Mouse (Mus musculus) adrenal gland, adult 18-20 months (tissue): Measurements from ENCODE around the gene Pold1. TPM values are rescaled to one million over a fixed set of nuclear protein-coding genes. Genes with fewer than 3 reads are reported as not detected.
A peak's percentile ranks its signal among the peaks of the same experiment; 100 is the strongest.

Experiments used
- DNase-seq, 2 experiments: peaks; one replicate each; pipeline ENCODE4 v3.0.0; 2021 to 2022; ENCODE audit warnings: low spot score in 2 of 2
- long read RNA-seq, 2 experiments: library from polyadenylated mRNA; stranded (forward); transcript quantifications; one replicate each; pipeline ENCODE4 v2.0.0; 2021
- total RNA-seq, 2 experiments: library from RNA; stranded (reverse); gene quantifications; 1 replicate in 1 of 2; 2 replicates in 1 of 2; pipeline ENCODE4 v1.2.3; 2021

Pold1 gene
- total RNA-seq, result 1 to 10 TPM; 8.3 to 9.4 TPM
- long read RNA-seq, experiment 1, transcript Pold1-201 (27 exons, 3,454 nt), result major isoform, 11 of 12 reads
- long read RNA-seq, experiment 1, partial matches to known transcripts, result 1 of 12 reads
- long read RNA-seq, experiment 1, other reads (novel, unspliced or antisense), result 0 of 12 reads
- long read RNA-seq, experiment 2, transcript Pold1-201 (27 exons, 3,454 nt), result major isoform, 10 of 16 reads
- long read RNA-seq, experiment 2, partial matches to known transcripts, result 4 of 16 reads
- long read RNA-seq, experiment 2, other reads (novel, unspliced or antisense), result 1 of 16 reads

DNA sequence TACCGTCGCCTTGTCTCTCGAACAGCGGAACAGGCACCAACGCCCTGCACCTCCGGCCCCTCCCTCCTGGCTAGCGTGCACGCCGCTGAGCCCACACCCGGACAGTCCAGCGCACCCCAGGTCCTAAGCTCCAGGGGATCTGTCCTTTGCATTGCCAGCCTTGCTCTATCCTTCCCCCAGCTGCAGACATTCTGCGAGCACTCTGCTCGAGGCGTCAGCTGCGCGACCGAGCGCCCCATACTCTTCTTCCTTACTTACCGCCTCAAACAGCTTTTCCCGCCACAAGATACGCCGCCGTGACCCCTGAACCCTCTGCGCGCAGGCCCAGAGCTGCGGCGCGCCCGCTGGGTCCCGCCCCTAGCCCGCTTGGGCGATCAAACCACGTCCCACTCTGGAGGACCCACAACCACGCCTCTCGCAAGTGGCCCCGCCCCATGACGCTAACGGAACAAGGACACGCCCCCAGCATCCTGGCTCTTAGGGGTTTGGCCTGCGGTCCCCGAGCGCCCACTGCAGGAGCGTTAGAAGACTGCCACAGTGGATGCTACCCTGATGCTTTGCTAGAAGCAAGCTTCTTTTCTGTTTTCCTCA, at the start of gene Pold1:
Pold1 (minus strand) TSS at position 353 of the 591 bp plus-strand sequence.
- DNase-seq, result peak; percentile 99

- DNase-seq, result no peak
These were observed 49.7 kb upstream of the Pold1 start for GRCm38 (mm10) chr7:44598336-44598735.

DNA sequence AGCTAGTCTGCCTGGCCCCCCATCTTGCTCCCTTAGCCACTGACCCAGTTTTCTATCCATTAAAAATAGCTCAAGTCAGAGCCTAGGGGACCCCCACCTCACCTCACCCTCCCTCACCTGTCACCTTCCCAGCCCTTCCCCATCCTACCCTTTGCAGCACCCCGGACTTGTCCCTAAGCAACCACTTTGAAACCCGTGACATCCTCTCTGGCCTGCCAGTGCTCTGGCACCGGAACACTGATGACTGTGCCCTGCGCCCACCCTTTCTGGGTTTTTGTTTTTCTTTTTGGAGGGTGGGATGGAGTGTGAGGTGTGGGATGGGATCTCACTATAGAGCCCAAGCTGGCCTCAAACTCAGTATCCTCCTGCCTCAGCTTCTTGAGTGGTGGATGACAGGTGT, 49.0 kb upstream of the Pold1 start:
- DNase-seq, result no peak

DNA sequence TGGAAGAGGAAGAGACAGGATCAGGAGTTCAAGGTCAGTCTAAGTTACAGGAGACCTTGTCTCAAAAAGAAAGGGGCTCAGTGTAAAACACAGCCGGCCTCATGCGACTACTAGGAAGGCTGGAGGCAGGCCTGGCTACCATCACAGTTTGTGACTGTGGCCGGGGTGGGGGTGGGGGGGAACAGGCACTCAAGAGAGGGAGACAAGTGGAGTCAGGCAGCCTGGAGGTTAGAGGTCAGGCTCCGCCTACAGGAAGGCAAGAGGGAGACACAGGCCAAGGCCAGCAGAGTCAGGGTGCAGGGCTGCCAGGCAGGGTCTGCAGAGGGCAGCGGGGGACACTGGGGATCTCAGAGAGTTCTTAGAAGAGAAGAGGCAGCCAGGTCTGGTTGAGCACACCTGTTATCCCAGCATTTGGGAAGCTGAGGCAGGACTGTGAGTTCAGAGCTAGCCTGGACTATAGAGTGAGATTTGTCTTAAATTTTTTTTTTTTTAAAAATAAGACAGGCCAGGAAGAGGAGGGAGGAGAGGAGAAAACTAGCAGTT, 48.4 kb upstream of the Pold1 start:
- DNase-seq, result no peak

DNA sequence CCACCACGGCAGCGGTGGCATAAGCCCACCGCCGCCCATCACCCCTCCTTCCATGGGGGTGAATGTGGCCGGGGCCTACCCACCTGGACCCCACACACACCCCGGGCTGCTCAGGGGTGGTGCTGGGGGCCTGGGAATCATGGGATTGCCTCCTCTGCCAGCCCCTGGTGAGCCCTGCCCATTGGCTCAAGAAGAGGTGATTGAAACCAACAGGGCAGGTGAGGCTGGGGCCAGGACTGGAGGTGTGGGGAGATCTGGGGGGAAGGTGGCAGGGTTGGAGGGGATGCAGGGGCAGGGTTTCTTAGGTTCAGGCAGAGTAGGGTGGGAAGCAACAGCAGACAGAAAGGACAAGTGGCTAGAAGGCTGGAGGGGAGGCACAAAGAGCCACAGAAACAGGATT, 47.4 kb upstream of the Pold1 start:
- no peak for DNase-seq

DNA sequence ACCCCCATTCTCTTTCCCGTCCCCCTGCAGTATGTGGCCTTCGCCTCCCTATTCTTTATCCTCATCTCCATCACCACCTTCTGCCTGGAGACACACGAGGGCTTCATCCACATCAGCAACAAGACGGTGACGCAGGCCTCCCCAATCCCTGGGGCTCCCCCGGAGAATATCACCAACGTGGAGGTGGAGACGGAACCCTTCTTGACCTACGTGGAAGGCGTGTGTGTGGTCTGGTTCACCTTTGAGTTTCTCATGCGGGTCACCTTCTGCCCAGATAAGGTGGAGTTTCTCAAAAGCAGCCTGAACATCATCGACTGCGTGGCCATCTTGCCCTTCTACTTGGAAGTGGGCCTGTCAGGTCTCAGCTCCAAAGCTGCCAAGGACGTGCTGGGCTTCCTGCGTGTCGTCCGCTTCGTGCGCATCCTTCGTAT, 46.5 kb upstream of the Pold1 start:
- no peak for DNase-seq

GRCm38 (mm10) chr7:44594291-44594690, 45.6 kb upstream of the Pold1 start:
- no peak for DNase-seq

- peak; percentile 77 to 85 for DNase-seq
These were observed 45.1 kb upstream of the Pold1 start for GRCm38 (mm10) chr7:44593775-44594174.

GRCm38 (mm10) chr7:44593051-44593450, 44.4 kb upstream of the Pold1 start:
- DNase-seq, result no peak

- DNase-seq, result no peak
These were observed 42.9 kb upstream of the Pold1 start for GRCm38 (mm10) chr7:44591348-44592116.

DNA sequence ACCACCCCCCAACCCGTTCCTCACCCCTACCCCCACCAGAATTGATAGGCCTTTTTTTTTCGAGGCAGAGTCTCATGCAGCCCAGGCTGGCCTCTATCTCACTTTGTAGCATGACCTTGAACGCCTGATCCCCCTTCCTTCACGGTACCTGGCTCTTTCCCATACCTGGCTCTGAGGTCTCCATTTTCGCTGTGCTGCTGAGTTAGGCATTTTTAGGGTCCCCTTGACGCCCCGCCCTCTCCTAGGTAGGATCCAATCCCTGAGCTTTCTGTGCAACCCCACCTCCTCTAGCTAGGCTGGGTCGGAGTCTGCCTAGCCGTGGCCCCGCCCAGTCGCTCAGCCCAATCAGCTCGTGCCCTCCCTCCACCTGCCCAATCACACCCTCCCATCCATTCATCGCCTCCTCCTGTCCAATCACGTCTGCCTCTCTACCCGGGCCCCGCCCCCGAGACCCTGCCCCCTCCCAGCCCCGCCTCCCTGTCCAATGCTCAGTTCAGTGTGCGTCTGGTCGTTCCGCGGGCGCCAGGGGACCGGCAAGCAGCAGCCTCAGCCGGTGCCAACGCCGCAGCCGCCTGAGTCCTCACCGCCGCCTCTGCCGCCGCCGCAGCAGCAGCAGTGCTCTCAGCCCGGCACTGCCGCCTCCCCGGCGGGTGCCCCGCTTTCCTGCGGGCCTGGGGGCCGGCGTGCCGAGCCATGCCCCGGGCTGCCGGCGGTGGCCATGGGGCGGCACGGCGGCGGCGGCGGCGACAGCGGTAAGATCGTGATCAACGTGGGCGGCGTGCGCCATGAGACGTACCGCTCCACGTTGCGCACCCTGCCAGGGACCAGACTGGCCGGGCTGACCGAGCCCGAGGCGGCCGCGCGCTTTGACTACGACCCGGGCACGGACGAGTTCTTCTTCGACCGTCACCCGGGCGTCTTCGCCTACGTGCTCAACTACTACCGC, 42.0 kb upstream of the Pold1 start, which contains the start of gene Kcnc3:
Kcnc3 (plus strand) TSS at position 263 of the 946 bp plus-strand sequence.
- peak; percentile 74 to 75 for DNase-seq

DNA sequence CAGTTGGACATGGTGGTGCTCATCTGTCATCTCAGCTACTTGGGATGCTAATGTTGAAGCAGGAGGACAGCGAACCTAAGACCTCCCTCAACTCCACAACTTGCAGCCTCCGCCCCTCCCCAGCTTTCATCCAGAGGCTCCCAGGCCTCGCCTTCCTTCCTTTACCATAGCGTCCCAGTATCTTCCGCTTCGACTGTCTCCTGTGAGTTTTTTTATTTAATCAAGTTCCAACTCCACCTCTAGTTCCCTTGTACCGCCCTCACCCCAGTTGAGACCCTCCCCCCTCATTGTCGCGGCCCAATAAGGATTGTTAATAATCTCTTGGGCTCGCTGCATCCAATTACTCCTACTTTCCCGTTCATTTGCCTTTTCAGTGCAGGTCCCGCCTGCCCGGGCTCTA, 41.3 kb upstream of the Pold1 start:
- DNase-seq, result no peak

- DNase-seq, result peak; percentile 44 to 55
These were observed 40.5 kb upstream of the Pold1 start for GRCm38 (mm10) chr7:44589149-44589548.

GRCm38 (mm10) chr7:44588338-44588737, 39.7 kb upstream of the Pold1 start:
- no peak for DNase-seq

DNA sequence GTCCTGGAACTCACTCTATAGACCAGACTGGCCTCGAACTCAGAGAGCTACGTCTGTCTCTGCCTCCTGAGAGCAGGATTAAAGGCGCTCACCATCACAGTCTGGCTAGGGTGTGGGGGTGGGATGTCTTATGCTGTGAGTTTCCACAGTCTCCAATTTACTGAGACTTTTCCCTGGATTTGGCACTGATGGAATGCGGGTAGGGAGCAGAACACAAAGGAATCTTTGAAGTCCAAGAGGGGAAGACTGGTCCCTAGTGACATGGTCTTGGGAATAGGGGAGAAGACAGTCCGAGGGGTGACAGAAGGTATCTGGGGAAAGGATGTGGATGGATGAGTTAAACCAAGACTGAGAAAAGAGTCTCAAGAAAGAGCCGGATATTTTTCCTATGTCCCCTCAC, 39.0 kb upstream of the Pold1 start:
- no peak for DNase-seq

DNA sequence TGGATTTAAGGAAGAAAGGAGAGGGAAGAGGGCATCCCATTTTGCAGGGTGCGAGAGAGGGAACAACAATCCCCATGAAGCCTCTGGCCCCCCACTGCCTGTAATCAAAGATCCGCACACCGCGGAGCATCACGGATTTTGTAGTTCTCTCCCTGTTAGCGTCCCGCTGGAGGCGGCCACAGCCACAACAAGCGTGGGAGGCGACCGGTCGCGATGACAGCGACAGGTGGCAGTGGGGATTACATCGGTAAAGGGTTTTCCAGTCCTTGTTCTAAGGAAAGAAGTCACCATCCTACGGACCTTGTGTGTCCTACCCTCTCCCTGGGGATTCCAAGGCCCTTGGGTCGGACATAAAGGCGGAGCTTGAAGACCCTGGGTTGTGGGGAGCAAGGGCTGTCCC, 38.3 kb upstream of the Pold1 start:
- peak; percentile 29 to 41 for DNase-seq

DNA sequence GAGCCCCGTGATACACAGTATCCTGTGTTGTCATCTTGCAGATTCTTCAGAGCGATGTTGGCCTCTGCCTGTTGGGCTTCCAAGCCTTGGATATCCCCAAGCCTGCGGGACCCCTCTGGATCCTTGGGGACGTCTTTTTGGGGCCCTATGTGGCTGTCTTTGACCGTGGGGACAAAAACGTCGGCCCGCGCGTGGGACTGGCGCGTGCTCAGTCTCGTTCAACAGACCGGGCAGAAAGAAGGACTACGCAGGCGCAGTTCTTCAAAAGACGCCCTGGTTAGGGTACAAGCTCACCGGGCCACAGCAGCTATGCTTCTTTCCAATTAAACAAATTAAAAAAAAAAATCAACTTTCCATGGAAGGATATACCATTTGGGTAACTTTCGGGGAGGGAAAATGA, 37.9 kb upstream of the Pold1 start:
- no peak for DNase-seq

GRCm38 (mm10) chr7:44585606-44586005, 37.0 kb upstream of the Pold1 start:
- no peak for DNase-seq

DNA sequence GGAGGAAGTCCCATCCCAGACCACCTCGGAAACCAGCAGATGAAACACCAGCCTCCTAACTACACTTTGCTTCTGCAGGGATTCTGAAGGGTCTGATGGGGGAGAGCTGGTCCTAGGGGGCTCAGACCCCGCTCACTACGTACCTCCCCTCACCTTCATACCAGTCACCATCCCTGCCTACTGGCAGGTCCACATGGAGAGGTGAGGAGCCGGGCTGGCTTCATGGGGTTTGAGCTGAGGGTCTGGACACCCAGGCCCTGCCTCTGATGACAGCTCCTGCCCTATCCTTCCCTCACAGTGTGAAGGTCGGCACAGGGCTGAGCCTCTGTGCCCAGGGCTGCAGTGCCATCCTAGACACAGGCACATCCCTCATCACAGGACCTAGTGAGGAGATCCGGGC, 36.3 kb upstream of the Pold1 start:
- DNase-seq, result no peak

DNA sequence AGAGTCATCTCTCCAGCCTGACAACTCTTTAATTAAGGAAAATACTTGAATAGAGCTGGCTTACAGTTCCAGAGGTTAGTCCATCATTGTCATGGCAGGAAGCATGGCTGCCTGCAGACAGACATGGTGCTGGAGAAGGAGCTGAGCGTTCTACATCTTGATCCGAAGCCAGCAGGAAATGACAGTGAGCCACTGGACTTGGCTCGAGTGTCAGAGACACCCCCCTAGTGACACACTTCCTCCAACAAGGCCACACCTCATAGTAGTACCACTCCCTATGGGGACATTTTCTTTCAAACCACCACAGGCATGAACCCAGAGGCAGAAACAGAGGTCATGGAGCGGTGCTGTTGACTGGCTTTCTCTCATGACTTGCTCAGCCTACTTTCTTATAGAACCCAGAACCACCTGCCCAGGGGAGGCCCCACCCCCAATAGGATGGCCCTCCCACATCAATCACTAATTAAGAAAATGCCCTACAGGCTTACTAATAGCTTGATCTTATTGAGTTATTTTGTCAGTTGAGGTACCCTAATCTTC, 35.7 kb upstream of the Pold1 start:
- DNase-seq, result no peak
